Mouse (Mus musculus) common myeloid progenitor, adult 5-6 weeks (primary cell): ENCODE data around the gene Rph3al. TPM values are rescaled to one million over a fixed set of nuclear protein-coding genes. Genes with fewer than 3 reads are reported as not detected.

Experiments used
- ATAC-seq: replicated peaks from 2 replicates; pipeline ENCODE4 v1.8.0; 2016; ENCODE audit warnings: low read depth, mild to moderate bottlenecking, moderate TSS enrichment, inconsistent platforms; ENCODE audit not compliant: poor library complexity, severe bottlenecking
- total RNA-seq: library from RNA; stranded (forward); fragments of 200-1000, 187-1606 nt; gene quantifications from 2 replicates; pipeline ENCODE4 v1.2.3, GENCODE M21; 2017

Rph3al gene
- total RNA-seq, 1 experiment from 2014 or later: 1.5 TPM

DNA sequence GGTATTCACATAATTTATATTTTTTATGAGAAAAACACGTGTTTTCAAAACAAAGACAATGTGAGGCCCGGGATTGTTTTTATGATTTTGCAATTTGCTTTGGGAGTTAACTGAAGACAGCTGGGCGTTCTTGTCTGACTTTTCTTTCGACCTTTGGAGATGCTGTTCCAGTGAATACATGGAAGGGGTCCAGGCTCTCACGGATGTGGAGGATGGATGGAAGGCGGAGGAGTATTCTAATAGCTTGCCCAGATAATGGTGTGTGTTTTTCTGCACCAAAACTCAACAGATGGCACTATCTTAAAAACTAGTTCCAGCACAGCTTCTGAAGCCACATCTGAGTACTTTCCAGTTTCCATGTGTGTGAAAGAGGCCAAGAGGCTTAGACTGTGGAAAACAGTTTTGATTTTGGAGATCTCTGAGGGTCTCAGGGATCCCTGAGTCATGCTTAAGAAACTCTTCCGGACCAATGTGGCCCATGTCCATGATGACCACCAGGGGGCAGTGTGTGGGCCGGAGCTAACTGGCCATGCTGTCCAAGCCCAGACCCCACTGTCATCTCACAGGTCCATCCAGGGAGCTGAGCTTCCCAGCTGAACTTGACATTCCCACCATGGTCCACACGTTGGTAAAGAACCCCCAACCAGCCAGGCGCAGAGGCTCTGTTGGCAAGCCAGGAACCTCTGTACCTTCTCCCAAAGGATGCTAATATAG lies 25.1 kb downstream of the Rph3al start:
- peak; percentile 69 for ATAC-seq

DNA sequence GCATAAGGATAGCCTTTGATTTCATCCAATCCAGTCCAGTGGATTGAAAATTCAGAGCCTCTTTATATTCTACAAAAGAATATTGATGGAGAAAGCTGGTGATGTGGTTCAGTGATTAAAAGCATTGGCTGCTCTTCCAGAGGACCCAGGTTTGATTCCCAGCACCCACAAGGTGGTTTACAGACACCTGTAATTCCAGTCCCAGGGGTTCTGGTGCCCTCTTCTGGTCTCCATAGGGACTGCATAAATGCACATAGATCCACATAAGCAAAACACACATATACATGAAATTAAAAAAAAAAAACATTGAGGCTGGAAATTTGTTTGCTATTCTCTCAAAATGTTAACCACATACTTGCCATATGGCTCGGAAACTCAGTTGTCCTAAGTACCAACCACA lies 26.3 kb downstream of the Rph3al start:
- ATAC-seq: no peak

DNA sequence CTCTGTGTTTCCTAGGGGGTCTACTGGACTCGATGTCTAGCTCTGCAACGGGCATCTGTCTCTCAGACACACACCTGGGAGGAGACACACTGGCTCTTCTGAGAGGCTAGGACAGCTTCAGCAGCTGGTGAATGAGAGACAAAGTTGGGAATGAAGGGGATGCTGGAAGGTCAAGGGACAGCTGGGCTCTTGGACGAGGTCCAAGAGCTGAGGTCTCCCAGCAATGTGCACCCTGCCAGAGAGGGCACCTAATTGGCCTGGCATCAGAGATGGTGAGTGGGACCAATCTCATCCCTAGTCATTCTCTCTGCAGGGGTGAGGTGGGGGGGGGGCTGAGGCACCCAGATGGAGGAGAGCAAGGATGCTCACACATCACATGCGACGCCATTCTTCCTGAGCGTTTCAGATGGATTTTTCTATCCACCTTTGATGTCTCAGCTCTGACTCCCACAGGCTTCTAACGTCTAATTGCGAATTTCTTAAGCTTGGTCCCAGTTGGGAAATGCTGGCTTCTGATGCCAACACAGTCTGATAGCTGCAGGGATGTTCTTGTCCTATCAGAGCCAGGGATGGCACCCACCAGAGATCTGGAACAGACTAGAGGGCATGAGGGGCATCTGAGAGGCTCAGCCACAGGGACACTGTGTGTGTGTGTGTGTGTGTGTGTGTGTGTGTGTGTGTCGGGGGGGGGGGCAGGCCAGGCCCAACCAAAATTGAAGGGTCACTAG lies 28.4 kb downstream of the Rph3al start:
- ATAC-seq: no peak

DNA sequence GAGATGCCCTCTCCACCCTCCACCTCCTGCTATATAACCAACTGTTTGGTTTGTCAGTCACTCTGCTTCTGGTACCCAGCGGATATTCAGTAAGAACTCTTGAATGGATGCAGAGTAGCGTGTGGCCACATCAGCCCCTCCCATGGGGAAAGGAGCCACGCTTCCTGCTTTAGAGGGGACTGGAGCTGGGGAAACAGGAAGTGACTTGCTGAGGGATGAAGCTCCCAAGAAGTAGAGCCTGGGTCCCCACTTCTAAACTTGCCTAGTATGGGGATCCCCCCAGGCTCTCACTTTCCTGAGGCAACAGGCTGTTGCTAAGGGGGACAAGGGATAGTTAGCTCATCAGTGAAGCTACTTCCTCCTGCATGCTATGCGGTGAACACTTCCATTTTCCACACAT lies 30.8 kb downstream of the Rph3al start:
- ATAC-seq: 0 out of 2 replicates have a peak, but pooled peaks have one; percentile 46

DNA sequence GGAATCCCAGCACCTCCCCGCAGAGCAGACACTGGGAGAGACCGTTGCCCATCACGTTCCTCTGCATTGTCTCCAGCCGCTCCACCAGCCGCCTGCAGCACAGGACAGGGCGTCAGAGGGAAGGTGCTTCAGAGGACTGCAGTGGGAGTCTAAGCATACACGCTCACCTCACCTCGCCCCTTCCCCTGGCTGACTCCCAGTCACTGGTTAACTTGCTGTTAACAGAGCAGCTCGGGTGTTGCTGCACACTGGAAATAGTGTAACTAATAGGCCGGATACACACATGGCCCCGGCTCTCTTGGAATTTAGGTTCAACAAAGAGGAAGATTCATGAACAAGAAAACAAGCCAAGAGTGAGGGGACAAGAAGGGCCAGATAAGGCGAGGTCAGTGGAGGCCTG lies 31.7 kb downstream of the Rph3al start:
- no peak for ATAC-seq

DNA sequence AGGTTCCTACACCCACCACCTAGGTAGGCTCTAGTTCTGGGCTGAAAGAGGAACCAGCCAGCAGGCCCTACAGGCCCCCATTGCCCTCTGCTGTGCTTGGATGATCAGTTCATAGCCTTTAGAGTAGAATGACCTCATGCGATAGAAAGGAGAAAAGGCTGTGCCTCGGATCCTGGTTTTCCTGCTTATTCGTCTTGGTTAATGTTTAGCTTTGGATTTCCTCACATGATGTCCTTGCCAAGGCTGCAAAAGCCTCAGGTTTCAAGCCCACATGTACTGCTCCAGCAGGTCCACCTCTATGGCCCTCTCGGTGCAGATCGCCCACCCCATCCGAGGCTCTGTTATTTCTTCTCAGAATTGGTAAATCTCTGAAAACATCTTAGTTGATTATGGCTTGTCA lies 33.2 kb downstream of the Rph3al start:
- no peak for ATAC-seq

DNA sequence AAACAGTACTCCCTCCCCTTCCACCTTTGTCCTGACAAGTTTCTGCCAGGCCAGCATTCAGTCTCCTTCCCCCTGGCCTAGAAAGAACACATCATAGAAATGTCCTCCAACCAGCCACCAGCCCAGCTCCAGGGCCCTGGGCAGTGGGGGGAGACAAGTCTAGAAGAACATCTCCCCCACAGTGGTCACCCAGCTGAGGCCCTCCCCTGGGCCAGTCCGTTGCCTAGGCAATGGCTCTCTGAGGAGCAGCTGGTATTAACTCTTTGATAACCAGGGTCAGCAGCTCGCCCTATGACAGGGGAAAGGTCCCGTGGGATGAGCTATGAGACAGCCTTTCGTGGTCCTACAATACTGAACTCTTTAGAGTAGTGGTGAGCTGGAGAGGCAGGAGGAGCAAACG lies 33.7 kb downstream of the Rph3al start:
- ATAC-seq: no peak

DNA sequence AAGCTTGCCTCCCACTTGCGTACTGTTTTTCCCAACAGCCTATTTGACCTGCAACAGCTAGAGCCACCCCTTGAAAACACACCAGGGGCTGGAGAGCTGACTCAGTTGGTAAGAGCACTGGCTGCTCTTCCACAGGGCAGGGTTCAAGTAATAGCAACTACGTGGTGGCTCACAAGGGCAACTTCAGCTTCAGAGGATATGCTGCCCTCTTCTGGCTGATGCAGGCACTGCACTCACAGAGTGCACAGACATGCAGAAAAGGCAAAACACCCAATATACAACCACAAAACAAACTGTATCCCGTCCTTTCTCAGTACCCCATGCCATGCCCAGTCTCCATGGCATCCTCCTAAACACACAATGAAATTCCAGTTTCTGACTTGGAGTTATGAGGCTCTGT lies 34.7 kb downstream of the Rph3al start:
- 0 out of 2 replicates have a peak, but pooled peaks have one; percentile 36 for ATAC-seq

DNA sequence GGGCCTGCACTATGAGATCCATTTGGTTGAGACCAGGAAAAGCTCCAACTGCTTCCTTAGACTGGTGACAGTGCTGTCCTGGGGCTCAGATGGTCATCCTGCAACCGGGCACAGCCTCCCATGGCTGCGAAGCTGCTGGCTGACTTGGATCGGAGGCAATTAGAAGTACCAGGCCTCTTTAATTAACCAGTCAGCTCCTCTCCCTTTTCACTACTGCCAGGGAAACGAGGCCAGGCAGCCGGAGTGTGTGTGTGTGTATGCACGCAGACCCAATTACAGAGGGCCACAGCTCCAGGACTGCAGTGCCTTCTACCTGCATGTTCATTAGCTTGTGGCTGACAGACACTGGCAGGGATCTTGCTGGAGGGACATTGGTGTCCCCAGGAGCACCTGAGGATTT lies 36.9 kb downstream of the Rph3al start:
- ATAC-seq: no peak

GRCm38 (mm10) chr11:75899676-75900075 lies 38.6 kb downstream of the Rph3al start:
- no peak for ATAC-seq

DNA sequence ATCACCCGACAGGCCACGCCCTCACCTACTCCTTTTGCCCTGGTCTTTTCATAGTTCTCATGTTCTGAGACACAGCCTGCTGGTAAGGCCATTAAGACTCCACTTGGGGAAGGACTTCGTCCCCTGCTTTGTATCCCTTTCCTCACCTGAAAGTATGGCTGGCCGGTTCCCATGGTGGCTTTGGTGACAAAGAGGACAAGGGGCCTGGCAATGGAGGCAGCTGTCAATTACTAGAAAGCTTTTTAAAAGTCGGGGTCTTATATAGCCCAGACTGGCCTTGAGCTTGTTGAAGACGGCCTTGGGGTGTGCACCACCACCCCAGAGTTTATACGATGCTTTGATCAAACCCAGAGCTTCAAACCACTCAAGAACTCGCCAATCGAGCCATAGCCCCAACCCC lies 39.7 kb downstream of the Rph3al start:
- ATAC-seq: no peak

GRCm38 (mm10) chr11:75894791-75895420 lies 43.3 kb downstream of the Rph3al start:
- peak; percentile 47; the same call in 1 of the 2 replicates for ATAC-seq

GRCm38 (mm10) chr11:75893956-75894355 lies 44.3 kb downstream of the Rph3al start:
- no peak for ATAC-seq

- no peak for ATAC-seq
Observed at GRCm38 (mm10) chr11:75887349-75887748, 50.9 kb downstream of the Rph3al start.

- ATAC-seq: 0 out of 2 replicates have a peak, but pooled peaks have one; percentile 48
Observed at GRCm38 (mm10) chr11:75881234-75881633, 57.0 kb downstream of the Rph3al start.

DNA sequence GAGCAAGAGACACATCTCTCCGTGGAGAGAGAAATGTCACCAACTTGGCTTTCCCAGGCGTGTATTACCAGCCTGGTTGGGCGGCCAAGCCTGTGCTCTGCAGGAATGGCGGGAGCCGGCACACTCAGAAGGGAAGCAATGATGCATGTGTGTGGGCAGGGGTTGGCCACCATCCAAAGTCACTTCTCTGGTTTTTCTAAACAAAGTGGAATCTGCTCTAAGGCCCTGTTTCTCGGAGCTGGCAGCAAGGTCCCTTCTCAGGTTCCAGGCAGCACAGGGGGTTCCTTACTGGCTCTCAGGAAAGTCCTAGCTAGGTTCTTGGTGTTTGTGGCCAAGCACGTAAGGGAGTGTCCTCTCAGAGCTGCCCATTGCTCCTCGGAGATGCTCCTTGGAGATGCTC lies 58.2 kb downstream of the Rph3al start:
- 0 out of 2 replicates have a peak, but pooled peaks have one; percentile 32 for ATAC-seq

GRCm38 (mm10) chr11:75878460-75878859 lies 59.8 kb downstream of the Rph3al start:
- ATAC-seq: no peak

DNA sequence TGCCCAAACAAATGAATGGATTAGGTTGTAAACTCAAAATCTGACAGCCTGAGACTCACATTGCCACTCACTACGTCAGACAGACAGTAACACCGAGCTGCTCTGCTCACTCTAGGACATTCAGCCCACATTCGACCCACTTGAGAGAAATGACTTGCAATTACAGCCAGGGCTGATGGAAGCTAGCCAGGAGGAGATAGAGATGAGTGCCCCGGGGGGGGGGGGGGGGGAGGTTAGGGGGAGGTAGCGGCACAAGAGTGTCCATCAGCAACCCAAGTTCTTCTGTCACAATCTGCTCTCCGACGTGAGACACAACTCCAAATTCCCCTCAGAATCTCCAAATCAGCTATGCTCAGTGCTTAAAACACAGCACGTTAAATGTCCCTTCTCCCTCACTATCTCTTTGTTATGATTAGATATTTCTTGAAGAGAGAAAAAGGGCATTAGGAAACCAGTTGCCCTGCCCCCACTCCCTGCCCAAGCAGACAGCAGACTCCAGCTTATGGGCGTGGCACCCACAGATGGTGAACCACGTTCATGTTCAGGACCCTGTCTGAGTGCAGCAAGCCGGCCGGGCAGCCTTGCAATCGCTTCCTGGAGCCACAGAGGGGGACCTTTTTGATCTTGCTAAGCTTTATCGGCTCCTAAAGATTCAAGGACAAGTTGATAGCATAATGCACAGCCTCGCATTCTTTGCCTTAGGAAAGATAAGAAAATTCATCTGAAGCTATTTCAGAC lies 62.0 kb downstream of the Rph3al start:
- peak; percentile 70 for ATAC-seq

- ATAC-seq: no peak
Observed at GRCm38 (mm10) chr11:75871688-75872087, 66.5 kb downstream of the Rph3al start.

DNA sequence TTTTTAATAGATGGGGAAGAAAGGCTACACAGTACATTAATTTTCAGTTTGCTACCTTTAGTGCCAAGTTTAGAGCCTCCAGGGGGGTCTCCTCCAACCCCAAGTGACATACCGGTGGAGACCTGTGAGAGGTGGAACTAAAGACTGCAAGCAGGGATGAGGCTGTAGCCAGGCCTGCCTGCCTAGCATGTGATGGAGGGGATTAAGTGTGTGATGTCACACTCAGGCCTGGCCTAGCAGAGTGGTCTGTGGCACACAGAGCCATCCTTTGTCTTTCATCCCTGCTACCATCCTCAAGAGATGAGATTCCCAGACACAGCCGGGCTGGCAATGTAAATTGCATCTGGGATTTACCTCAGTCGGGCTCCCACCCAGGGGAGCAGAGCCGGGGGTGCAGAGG lies 67.3 kb downstream of the Rph3al start:
- no peak for ATAC-seq
